Mouse (Mus musculus): Measurements from ENCODE around the gene Csk. TPM values are rescaled to one million over a fixed set of nuclear protein-coding genes. Genes with fewer than 3 reads are reported as not detected.

Csk gene
- polyA plus RNA-seq, 1 experiment from 2014 or later, result 28.6 TPM

DNA sequence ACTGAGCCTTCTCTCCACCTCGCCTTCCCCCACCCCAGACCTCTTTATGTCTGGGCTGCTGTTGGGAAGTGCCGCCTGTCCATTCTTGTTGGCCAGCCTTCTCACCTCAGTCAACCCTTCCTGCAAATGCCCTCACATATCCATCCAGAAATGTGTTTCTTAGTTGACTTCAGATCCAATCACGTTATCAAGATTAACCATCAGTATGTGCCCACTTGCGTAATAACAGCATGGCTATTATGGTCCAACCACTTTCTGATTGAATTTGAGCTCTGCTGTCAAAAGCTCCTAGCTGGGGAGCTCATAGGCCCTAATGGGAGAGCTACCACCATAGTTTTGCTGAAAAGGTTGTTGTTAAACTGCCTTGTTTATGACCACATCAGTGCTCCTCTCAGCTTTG is 17.6 kb upstream of the Csk start:
- Histone ChIP-seq H3K4me1 (no peaks in the 10 kb centered on the region), H3K27ac (no peak overlapping the region), H3K4me3 (replicated peaks) (no peak overlapping the region), H3K27me3 (no peaks in the 10 kb centered on the region), H3K36me3 (replicated peaks) (no peaks in the 10 kb centered on the region), H3K4me2 (no peak overlapping the region), H3K9ac (no peak overlapping the region), H3K9me3 (no peaks in the 10 kb centered on the region)
- 88% methylated on average over 4 of the region's 4 CpGs for whole genome bisulfite sequencing
- ATAC-seq (ENCODE audit: low FRiP score), result no peak

DNA sequence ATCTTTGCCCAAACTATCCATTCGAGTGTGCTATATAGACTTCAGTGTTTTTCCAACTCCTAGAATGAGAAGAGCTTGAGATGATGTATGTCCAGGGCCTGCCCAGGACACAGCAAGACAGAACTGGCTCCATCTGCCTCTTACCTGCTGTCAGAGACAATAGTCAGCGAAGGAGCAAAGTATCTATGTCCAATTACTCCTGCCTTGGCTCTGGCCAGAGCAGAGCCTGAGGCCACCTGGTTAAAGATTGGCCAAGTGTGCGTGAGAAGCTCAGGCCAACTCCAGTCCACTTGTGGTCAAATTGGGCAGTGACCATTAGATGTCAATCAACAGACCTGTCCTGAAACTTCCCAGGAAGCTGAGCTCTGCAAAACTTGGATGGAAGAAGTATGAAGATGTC is 16.1 kb upstream of the Csk start:
- 81% methylated on average over 3 of the region's 3 CpGs for WGBS
- H3K27ac ChIP-seq, result no peak overlapping the region
- H3K4me1 ChIP-seq, result no peaks in the 10 kb centered on the region
- H3K4me2 ChIP-seq, result no peak overlapping the region
- H3K36me3 ChIP-seq (replicated peaks), result no peaks in the 10 kb centered on the region
- no peak overlapping the region for H3K9ac ChIP-seq
- no peak for ATAC-seq (ENCODE audit: low FRiP score)
- 0 out of 2 replicates have a peak, but pooled peaks cover 3% of the 10 kb centered on the region for H3K27me3 ChIP-seq
- H3K4me3 ChIP-seq (replicated peaks), result no peak overlapping the region
- H3K9me3 ChIP-seq, result no peaks in the 10 kb centered on the region

DNA sequence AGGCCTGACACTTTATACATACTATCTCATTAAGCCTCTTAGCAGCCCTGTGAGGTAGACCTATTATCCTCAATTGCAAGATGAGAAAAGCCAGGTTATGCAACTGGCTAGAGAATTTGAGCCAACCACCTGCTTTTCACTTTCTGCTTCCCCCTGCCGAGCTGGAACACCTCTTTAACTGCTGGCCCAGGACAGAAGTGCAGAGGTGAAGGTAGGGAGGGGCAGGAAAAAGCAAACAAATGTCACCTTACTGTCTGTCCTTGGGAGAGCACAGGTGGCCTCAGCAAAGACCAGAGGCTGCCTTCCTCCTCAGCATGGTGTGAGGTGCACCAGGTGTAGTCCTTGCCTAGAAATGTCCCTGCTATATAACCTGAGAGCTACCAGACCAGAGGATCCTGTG is 14.8 kb upstream of the Csk start:
- Histone ChIP-seq H3K4me3 (replicated peaks) (no peak overlapping the region), H3K27me3 (0 out of 2 replicates have a peak, but pooled peaks cover 5% of the 10 kb centered on the region), H3K9me3 (no peaks in the 10 kb centered on the region), H3K4me2 (no peak overlapping the region), H3K4me1 (no peaks in the 10 kb centered on the region), H3K9ac (no peak overlapping the region), H3K36me3 (replicated peaks) (no peaks in the 10 kb centered on the region), H3K27ac (no peak overlapping the region)
- 49% methylated on average over 1 of the region's 1 CpGs for WGBS
- no peak for ATAC-seq (ENCODE audit: low FRiP score)

DNA sequence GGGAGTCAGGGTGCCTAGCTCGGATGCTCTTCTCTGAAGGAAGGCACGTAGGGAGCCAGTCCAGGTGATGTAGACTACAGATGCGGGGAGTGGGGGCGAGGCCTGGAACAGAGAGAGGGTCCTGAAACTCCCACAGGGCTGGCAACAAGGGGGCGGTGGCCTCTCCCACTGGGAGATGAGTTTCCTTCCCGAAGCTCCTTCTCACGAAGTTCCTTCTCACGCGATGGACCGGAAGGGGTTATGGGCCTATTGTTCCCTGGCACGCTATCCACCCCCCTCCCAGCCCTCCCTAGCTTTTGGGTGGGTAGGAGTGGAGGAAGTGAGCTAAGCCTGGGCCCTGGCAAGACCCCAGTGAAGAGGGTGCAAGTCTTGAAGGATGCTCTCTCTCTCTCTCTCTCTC is 14.4 kb upstream of the Csk start:
- Histone ChIP-seq H3K4me3 (replicated peaks) (no peak overlapping the region), H3K4me1 (no peaks in the 10 kb centered on the region), H3K9me3 (no peaks in the 10 kb centered on the region), H3K27me3 (0 out of 2 replicates have a peak, but pooled peaks cover 5% of the 10 kb centered on the region), H3K4me2 (no peak overlapping the region), H3K9ac (no peak overlapping the region), H3K27ac (no peak overlapping the region), H3K36me3 (replicated peaks) (no peaks in the 10 kb centered on the region)
- 58% methylated on average over 11 of the region's 11 CpGs for WGBS
- ATAC-seq (ENCODE audit: low FRiP score), result no peak

DNA sequence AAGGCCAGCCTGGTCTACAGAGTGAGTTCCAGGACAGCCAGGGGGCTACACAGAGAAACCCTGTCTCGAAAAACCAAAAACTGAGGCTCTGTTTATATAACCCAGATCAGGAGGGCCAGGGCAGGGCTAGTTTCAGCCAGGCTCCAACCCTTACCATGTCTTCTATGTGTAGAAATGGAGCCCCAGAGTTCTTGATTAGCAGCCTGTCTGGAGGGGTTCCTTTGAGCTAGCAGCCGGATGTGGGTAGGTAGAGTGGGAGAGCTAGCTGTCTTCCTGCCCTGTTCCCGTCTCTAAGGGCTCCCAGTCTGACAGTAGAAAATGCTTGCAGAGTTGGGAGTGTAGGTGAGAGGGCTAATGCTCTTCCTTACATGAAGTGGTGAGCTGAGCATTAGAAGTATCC is 13.7 kb upstream of the Csk start:
- Histone ChIP-seq H3K4me2 (no peak overlapping the region), H3K27ac (no peak overlapping the region), H3K27me3 (0 out of 2 replicates have a peak, but pooled peaks cover 5% of the 10 kb centered on the region), H3K36me3 (replicated peaks) (no peaks in the 10 kb centered on the region), H3K9ac (no peak overlapping the region), H3K4me1 (no peaks in the 10 kb centered on the region), H3K9me3 (no peaks in the 10 kb centered on the region), H3K4me3 (replicated peaks) (no peak overlapping the region)
- 76% methylated on average over 3 of the region's 3 CpGs for WGBS
- no peak for ATAC-seq (ENCODE audit: low FRiP score)

DNA sequence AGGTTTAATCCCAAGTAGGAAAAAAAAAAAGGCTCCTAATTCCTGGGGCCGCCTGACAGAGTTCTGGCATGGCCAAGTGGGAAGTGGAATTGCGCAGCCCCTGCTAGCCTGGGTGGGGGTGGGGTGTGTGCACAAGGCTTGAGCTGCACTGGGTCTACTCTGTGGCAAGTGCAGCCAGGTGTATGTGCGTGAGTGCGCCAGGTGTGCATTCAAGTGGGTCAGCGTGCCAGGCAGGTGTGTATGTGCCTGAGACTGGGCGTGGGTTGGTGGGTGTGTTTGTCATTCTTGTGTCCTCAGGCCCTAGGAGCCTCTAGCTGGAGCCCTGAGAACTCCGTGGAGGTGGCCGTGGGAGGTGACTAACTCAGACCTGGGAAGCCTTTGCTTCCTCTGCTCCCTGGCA is 13.1 kb upstream of the Csk start:
- H3K4me2 ChIP-seq, result no peak overlapping the region
- no peak overlapping the region for H3K9ac ChIP-seq
- WGBS, result 90% methylated on average over 8 of the region's 8 CpGs
- H3K27ac ChIP-seq, result no peak overlapping the region
- ATAC-seq (ENCODE audit: low FRiP score), result no peak
- 0 out of 2 replicates have a peak, but pooled peaks cover 5% of the 10 kb centered on the region for H3K27me3 ChIP-seq
- H3K4me3 ChIP-seq (replicated peaks), result no peak overlapping the region
- H3K9me3 ChIP-seq, result no peaks in the 10 kb centered on the region
- H3K4me1 ChIP-seq, result no peaks in the 10 kb centered on the region
- no peaks in the 10 kb centered on the region for H3K36me3 ChIP-seq (replicated peaks)

DNA sequence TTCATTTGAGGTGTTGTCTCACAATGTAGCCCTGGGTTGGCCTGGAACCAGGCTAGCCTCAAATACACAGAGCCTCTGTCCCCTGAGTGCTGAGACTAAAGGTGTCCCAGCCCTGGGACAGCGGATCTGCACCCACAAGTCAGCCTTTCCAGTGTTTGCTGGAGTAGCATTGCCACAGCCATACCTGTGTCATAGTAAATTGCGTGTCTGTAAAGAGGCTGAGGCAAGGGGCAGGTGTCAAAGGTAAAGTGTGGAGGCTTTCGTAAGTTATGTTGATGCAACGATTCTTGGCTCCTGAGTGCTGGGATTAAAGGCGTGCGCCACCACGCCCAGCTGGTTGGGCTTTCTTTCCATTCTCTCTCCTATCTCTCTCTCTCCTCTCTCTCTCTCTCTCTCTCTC is 11.2 kb upstream of the Csk start:
- Histone ChIP-seq H3K27ac (no peak overlapping the region), H3K9me3 (no peaks in the 10 kb centered on the region), H3K9ac (no peak overlapping the region), H3K4me1 (no peaks in the 10 kb centered on the region), H3K4me3 (replicated peaks) (no peak overlapping the region), H3K36me3 (replicated peaks) (no peaks in the 10 kb centered on the region), H3K4me2 (no peak overlapping the region), H3K27me3 (0 out of 2 replicates have a peak, but pooled peaks cover 5% of the 10 kb centered on the region)
- 71% methylated on average over 7 of the region's 7 CpGs for WGBS
- ATAC-seq (ENCODE audit: low FRiP score), result no peak

DNA sequence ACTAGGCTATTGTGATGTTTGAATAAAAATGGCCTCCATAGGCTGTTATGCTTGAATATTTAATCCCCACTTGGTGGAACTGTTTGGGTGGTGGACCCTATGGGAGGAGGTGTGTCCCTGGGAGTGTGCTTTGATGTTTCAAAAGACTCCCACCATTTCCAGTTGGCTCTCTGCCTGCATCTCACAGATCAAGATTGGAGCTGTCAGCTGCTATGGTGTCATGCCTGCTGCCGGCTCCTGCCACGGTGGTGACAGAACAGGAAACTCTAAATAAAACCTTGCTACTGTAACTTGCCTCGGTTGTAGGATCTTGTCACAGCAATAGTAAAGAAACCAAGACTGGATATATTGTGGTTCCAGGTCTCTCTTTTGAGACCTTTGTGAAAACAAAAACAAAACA is 8.1 kb upstream of the Csk start:
- no peak overlapping the region for H3K4me2 ChIP-seq
- no peak overlapping the region for H3K9ac ChIP-seq
- H3K36me3 ChIP-seq (replicated peaks), result no peaks in the 10 kb centered on the region
- no peak overlapping the region for H3K27ac ChIP-seq
- no peak for ATAC-seq (ENCODE audit: low FRiP score)
- H3K4me3 ChIP-seq (replicated peaks), result no peak overlapping the region
- 75% methylated on average over 3 of the region's 3 CpGs for WGBS
- H3K27me3 ChIP-seq, result 0 out of 2 replicates have a peak, but pooled peaks cover 5% of the 10 kb centered on the region
- no peaks in the 10 kb centered on the region for H3K9me3 ChIP-seq
- no peaks in the 10 kb centered on the region for H3K4me1 ChIP-seq

DNA sequence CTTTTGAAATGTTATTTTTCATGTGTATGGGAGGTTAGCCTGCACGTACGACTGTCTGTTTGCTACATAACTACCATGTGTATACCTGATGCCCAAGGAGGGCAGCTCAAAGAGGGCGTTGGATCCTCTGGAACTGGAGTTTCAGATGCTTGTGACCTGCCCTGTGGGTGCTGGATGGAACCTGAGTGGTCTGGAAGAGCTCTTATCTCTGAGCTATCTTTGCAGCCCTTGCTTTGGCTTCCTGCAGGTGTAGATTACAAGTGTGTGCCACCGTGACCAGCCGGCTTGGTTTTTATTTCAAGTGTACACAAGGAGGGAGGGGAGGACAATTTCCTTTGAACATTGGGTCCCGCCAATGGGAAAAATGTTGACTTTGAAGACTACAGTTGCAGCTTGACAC is 7.1 kb upstream of the Csk start:
- WGBS, result 86% methylated on average over 6 of the region's 6 CpGs
- no peak for ATAC-seq (ENCODE audit: low FRiP score)

DNA sequence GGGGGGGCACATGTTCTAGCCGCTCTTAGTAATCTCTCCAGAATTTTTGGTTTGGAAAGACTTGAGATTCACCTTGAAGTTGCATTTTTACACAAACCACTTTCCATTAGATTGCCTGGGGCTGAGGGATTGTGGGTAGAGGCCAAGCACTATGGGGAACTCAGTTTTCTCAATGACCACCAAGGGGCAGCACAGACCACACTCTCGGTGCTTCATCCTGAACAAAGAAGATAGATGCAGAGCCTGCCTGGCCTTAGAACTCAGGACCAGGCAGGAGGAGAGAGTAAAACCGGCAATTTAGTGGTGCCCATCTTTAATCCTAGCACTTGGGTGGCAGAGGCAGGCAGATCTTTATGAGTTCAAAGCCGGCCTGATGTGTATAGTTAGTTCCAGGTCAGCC is 6.3 kb upstream of the Csk start:
- Histone ChIP-seq H3K27ac (no peak overlapping the region), H3K36me3 (replicated peaks) (no peaks in the 10 kb centered on the region), H3K4me1 (peaks cover 7% of the 10 kb centered on the region), H3K9me3 (no peaks in the 10 kb centered on the region), H3K4me2 (no peak overlapping the region), H3K27me3 (peaks cover 7% of the 10 kb centered on the region; the same call in 1 of the 2 replicates), H3K4me3 (replicated peaks) (no peak overlapping the region), H3K9ac (no peak overlapping the region)
- peak; percentile 62; the same call in 1 of the 2 replicates for ATAC-seq (ENCODE audit: low FRiP score)
- WGBS, result 22% methylated on average over 4 of the region's 4 CpGs

More for the DNA sequence above, 7.1 kb upstream of the Csk start:
- Histone ChIP-seq H3K27ac (no peak overlapping the region), H3K27me3 (0 out of 2 replicates have a peak, but pooled peaks cover 5% of the 10 kb centered on the region), H3K4me2 (no peak overlapping the region), H3K36me3 (replicated peaks) (no peaks in the 10 kb centered on the region), H3K4me1 (peaks cover 7% of the 10 kb centered on the region), H3K4me3 (replicated peaks) (no peak overlapping the region), H3K9me3 (no peaks in the 10 kb centered on the region), H3K9ac (no peak overlapping the region)

DNA sequence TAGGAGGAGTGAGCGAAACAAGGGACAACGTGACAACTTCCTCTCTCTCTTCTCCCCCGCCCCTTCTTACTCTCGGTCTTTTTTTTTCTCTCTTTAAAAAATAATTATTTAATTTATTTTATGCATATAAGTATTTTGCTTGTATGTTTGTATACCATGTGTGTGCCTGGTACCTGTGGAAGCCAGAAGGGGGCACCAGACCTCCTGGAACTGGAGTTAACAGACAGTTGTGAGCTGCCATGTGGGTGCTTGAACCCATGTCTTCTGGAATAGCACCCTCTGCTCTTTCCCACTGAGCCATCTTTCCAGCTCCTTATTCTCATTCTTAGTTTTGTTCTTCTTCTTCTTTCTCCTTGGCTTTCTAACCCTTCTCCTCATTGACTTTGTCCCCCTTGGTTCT is 5.5 kb upstream of the Csk start:
- ATAC-seq (ENCODE audit: low FRiP score), result no peak

DNA sequence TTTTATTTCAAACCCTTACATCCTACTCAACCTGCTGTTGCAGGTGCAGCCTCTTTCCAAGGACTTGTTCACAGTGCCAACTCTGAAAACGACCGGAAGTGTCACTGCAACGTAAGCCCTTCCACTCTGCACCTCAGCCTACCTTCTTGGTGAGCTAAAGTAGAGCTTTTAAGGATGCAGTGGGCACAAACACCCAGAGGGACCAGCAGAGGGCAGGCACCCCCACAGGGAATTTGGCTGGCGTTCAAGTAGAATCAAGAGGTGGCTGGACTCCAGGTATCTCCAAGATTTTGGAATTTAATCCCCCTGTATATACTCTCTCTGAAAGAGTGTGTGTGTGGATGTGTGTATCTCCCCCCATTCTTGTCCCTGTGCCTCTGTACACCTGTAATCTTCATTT is 4.4 kb upstream of the Csk start:
- Histone ChIP-seq H3K4me2 (no peak overlapping the region), H3K9ac (no peak overlapping the region), H3K27me3 (peaks cover 13% of the 10 kb centered on the region), H3K4me1 (peaks cover 19% of the 10 kb centered on the region), H3K36me3 (replicated peaks) (no peaks in the 10 kb centered on the region), H3K4me3 (replicated peaks) (no peak overlapping the region), H3K9me3 (no peaks in the 10 kb centered on the region), H3K27ac (no peak overlapping the region)
- no peak for ATAC-seq (ENCODE audit: low FRiP score)
- 60% methylated on average over 4 of the region's 4 CpGs for WGBS

More for the DNA sequence above, 5.5 kb upstream of the Csk start:
- Histone ChIP-seq H3K4me1 (peaks cover 10% of the 10 kb centered on the region), H3K9ac (no peak overlapping the region), H3K4me2 (no peak overlapping the region), H3K27me3 (peaks cover 12% of the 10 kb centered on the region), H3K4me3 (replicated peaks) (no peak overlapping the region), H3K36me3 (replicated peaks) (no peaks in the 10 kb centered on the region), H3K27ac (no peak overlapping the region), H3K9me3 (no peaks in the 10 kb centered on the region)
- 85% methylated on average over 4 of the region's 4 CpGs for WGBS

DNA sequence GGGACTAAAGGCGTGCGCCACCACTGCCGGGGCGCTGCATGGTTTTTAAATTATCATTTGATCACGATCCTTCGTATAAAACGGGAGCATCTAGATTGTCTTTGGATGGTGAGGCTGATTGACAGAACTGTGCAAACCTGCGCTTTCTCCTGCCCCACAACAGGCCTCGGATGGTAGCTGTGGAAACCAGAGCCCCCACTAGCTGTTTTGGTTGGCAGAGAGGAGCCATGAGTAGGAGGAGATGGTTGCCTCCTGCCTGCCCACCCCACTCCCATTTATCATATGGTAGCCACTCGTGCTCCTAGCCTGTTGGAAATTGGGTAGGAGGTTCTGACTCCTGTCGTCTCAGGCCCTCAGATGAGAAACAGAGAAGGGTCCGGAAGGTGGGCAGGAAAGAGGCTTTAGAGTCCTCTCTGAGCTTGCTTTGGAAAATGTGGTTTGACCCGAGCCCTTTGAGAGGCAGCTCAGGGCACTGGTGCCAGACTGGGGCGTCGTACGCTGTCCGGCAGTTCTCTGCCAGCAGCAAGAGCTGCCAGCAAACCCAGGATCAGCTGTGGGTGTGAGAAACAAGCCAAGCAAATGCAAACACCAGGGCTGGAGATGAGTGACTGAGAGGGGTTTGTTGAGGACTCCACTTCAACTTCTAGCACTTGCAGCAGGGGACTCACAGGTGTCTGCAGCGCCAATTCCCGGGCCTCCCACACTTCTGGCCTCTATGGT is 3.4 kb upstream of the Csk start:
- WGBS, result 86% methylated on average over 19 of the region's 19 CpGs

More for the DNA sequence above, 3.4 kb upstream of the Csk start:
- H3K4me3 ChIP-seq (replicated peaks), result no peak overlapping the region
- peaks cover 27% of the 10 kb centered on the region for H3K4me1 ChIP-seq
- no peaks in the 10 kb centered on the region for H3K36me3 ChIP-seq (replicated peaks)
- H3K27me3 ChIP-seq, result peaks cover 13% of the 10 kb centered on the region
- H3K9ac ChIP-seq, result no peak overlapping the region
- H3K4me2 ChIP-seq, result no peak overlapping the region
- no peaks in the 10 kb centered on the region for H3K9me3 ChIP-seq
- H3K27ac ChIP-seq, result no peak overlapping the region
- ATAC-seq (ENCODE audit: low FRiP score), result no peak
